Mouse (Mus musculus) splenic B cell, adult 2 months (primary cell): Measurements from ENCODE around the gene Tnni3.

Experiments
- DNase-seq: peaks from one replicate; pipeline ENCODE4 v3.0.0-alpha.2; 2011; ENCODE audit warnings: low read depth, low spot score
- H3K27me3 ChIP-seq: 2 replicates; pipeline ENCODE4 v1.6.1; 2012; ENCODE audit warnings: mild to moderate bottlenecking, low read length, moderate library complexity, mixed read lengths; ENCODE audit not compliant: control insufficient read depth, poor library complexity, insufficient read depth, severe bottlenecking
- H3K36me3 ChIP-seq: 2 replicates; pipeline ENCODE4 v1.6.1; 2012; ENCODE audit warnings: mild to moderate bottlenecking, low read length, moderate library complexity, mixed read lengths; ENCODE audit not compliant: control insufficient read depth, poor library complexity, insufficient read depth, severe bottlenecking

Gene Tnni3

GRCm38 (mm10) chr7:4496468-4496867, 27.6 kb downstream of the Tnni3 start:
- Histone ChIP-seq H3K36me3 (peaks cover 2% of the 10 kb centered on the region), H3K27me3 (no peaks in the 10 kb centered on the region)
- DNase-seq: no peak

DNA sequence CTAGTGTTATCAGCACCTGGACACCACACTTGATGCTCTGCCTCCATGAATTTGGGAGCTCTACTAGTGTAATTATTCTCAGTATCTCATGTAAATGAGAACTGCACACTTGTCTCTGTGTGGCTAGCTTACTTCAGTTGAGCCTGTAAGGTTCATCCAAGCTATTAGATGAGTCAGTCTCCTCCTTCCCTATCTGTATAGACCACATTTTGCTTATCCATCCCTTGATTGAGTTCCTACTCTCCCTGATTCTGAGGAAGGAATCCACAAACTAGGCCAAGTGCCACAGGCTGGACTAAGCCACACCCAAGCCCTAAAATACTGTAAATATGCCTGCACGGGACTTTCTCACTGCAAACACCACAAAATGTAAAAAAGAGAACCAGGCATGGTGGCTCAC, 30.0 kb downstream of the Tnni3 start:
- peaks cover 2% of the 10 kb centered on the region for H3K36me3 ChIP-seq

GRCm38 (mm10) chr7:4492284-4493224, 31.5 kb downstream of the Tnni3 start:
- peaks cover 2% of the 10 kb centered on the region for H3K36me3 ChIP-seq
- peak; percentile 54 for DNase-seq
- no peaks in the 10 kb centered on the region for H3K27me3 ChIP-seq

More for the DNA sequence above, 30.0 kb downstream of the Tnni3 start:
- no peak for DNase-seq
- no peaks in the 10 kb centered on the region for H3K27me3 ChIP-seq

DNA sequence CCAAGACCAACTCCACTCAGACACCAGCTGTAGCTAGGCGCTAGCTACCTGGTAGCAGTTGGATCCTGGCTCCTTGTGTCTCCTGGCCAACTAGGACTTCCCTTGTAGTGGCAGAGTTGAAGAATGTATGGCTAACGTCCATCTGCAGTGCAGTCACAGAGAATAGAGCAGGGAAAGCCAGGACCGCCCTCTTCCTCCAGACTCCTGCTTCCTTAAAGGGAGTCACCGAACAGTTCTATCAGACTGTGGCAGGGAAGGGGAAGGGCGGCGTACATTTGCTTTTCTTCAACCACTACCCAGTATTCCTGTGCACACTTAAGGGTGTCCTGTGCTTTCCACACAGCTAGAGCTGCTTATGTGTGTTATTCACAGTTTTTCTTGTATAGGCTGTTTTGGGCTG, 32.7 kb downstream of the Tnni3 start:
- no peak for DNase-seq
- H3K27me3 ChIP-seq: no peaks in the 10 kb centered on the region
- peaks cover 1% of the 10 kb centered on the region for H3K36me3 ChIP-seq

- no peak for DNase-seq
- H3K27me3 ChIP-seq: no peaks in the 10 kb centered on the region
- H3K36me3 ChIP-seq: peaks cover 16% of the 10 kb centered on the region
Measured at GRCm38 (mm10) chr7:4482281-4482680, 41.7 kb downstream of the Tnni3 start.

GRCm38 (mm10) chr7:4479674-4480073, 44.4 kb downstream of the Tnni3 start:
- peak; percentile 71 for DNase-seq
- H3K36me3 ChIP-seq: peaks cover 16% of the 10 kb centered on the region
- no peaks in the 10 kb centered on the region for H3K27me3 ChIP-seq

DNA sequence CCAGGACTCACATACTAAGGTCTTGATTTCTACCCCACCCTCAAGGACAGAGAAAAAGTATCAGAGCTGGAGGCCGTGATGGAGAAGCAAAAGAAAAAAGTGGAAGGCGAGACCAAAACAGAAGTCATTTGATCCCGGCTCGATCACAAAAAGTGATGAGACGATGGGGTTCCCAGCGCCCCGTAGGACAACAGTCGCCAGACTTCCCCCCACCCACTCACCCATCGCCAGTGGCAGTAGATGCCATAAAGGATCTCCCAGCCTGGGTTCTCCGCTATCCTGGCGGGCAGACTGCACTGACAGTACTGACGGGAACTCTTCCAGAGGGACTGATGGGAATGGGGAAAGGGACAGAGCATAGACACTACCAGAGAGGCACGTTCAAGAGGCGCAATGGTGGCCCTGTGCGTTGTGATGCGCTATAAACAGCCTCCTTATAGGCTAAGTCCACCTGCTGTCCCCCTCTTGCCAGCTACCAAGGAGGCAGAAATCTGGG, 45.2 kb downstream of the Tnni3 start:
- Histone ChIP-seq H3K36me3 (peaks cover 8% of the 10 kb centered on the region; the same call in 1 of the 2 replicates), H3K27me3 (no peaks in the 10 kb centered on the region)
- DNase-seq: no peak

DNA sequence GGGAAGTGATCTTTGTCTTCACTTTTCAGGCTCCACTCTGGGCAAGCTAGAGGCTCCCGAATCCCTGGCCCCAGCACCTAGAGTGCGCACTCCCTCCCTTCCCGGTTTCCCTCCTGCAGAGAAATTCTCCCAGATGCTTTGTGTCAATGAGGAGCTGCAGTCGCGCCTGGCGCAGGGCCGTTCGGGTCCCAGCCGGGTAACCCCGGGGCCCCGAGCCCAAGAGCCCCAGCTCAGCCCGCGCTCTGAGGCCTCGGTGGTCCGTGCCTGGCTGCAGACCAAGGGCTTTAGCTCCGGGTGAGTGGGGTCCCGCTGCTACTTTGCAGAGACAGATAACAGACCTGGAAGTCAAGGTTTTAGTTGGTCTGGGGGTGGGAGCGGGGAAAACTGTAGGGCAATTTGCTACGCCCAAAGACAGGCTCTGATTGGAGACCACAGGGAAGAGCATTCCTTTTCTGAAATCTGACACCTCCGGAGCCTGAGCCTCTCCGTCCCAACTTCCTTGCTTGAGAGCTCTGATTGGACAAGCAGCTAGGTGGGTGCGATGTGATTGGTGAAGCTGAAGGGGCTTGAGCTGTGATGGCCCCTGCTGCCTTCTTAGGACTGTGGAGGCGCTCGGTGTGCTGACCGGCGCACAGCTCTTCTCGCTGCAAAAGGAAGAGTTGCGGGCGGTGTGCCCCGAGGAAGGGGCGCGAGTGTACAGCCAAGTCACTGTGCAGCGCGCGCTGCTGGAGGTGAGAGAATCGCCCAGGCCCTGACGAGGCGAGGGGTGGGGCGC, 45.8 kb downstream of the Tnni3 start:
- Histone ChIP-seq H3K36me3 (peaks cover 3% of the 10 kb centered on the region; the same call in 1 of the 2 replicates), H3K27me3 (no peaks in the 10 kb centered on the region)
- no peak for DNase-seq

DNA sequence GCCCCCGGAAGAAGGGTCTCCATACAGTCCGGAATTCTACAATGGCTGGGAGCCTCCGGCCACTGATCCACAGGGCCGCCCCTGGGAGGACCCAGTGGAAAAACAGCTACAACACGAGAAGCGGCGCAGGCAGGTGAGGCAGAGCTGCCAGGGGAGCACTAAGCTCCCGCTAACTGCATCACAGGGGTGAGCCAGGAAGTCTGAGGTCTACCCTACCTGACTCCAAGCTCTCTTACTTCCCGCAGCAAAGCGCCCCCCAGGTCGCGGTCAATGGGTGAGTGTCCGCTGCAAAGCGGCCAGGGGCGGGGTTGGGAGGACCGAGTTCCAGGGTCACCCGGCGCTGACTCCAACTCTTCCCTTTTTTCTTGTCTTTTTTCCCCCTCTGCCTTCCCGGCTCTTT, 50.1 kb downstream of the Tnni3 start:
- no peaks in the 10 kb centered on the region for H3K27me3 ChIP-seq
- no peaks in the 10 kb centered on the region for H3K36me3 ChIP-seq
- DNase-seq: no peak

- no peaks in the 10 kb centered on the region for H3K27me3 ChIP-seq
- DNase-seq: peak; percentile 10
Measured at GRCm38 (mm10) chr7:4471179-4471555, 52.9 kb downstream of the Tnni3 start.

GRCm38 (mm10) chr7:4470275-4471178, 53.5 kb downstream of the Tnni3 start:
- DNase-seq: no peak
- Histone ChIP-seq H3K27me3 (no peaks in the 10 kb centered on the region), H3K36me3 (no peaks in the 10 kb centered on the region)

More at GRCm38 (mm10) chr7:4471179-4471555, 52.9 kb downstream of the Tnni3 start:
- H3K36me3 ChIP-seq: no peaks in the 10 kb centered on the region
